Mouse (Mus musculus) ovary, adult 2 months (tissue): Measurements from ENCODE around the gene Icam1. TPM values are rescaled to one million over a fixed set of nuclear protein-coding genes. Genes with fewer than 3 reads are reported as not detected.

Source experiments
- polyA plus RNA-seq: library from polyadenylated mRNA; depleted of rRNA; stranded (reverse); fragments of >200 nt; gene quantifications from 2 replicates; pipeline ENCODE4 v1.2.3, GENCODE M21; 2012; rRNA removed

Gene Icam1
- 17.7 and 18.5 TPM in 2 replicates for polyA plus RNA-seq

DNA sequence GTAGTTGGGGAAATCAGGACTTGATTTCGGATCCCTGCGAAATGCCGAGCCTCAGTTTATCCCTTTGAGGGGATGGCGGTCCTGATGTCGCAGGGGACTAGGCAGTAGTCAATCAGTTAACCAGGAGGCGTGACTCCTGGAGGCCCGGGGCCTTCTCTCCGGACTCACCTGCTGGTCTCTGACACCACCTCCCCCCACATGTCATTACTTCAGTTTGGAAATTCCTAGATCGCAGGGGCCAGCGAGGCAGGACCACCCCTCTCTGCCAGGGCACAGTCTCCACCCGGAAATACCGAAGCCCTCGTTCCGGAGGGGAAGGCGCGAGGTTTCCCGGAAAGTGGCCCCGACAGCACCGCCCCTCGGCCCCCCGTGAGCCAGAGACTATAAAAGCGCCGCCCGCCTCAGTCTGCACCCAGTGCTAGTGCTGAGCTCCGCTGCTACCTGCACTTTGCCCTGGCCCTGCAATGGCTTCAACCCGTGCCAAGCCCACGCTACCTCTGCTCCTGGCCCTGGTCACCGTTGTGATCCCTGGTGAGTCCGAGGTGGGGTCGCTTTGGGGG is at the start of gene Icam1:
Gene Icam1 (plus strand): TSS at position 415 of the 560 bp plus-strand sequence.

DNA sequence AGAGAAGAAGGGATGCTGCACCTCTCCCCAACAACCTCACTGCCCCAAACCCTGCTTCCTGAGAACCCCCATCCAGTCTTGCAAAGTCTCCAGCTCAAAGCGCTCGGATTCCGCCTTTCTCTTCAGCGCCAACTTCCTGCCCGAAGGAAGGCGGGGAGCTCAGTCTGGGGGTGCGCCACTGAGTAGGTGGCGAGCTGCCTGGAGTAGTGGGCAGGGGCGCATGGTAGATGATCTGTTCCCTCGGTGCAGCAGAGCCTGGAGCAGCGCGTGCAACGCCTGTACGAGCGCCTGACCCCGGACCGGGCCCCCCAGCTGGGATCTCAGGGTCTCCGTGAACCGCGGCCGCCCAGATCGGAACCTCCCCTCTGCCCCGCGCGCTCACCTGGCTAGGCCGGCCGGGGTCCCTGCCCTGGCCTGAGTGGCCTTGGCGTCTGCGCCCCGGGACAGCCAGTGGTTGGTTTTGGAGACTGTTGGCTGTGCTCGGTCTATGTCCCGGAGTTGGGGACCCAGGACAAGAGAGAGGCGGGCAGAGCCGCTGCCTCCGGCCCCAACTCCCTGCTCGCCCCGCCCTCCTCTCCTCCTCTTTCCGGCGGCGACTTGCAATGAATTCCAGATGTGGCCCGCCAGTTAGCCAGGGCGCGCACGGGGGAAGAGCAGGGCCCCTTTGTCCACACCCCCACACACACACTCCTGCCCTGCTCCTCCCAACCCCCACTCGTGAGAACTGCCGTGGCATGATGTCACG is 39.4 kb upstream of the Icam1 start, which contains the start of gene S1pr2:
Gene S1pr2 (minus strand): TSS at position 566 of the 745 bp plus-strand sequence.

DNA sequence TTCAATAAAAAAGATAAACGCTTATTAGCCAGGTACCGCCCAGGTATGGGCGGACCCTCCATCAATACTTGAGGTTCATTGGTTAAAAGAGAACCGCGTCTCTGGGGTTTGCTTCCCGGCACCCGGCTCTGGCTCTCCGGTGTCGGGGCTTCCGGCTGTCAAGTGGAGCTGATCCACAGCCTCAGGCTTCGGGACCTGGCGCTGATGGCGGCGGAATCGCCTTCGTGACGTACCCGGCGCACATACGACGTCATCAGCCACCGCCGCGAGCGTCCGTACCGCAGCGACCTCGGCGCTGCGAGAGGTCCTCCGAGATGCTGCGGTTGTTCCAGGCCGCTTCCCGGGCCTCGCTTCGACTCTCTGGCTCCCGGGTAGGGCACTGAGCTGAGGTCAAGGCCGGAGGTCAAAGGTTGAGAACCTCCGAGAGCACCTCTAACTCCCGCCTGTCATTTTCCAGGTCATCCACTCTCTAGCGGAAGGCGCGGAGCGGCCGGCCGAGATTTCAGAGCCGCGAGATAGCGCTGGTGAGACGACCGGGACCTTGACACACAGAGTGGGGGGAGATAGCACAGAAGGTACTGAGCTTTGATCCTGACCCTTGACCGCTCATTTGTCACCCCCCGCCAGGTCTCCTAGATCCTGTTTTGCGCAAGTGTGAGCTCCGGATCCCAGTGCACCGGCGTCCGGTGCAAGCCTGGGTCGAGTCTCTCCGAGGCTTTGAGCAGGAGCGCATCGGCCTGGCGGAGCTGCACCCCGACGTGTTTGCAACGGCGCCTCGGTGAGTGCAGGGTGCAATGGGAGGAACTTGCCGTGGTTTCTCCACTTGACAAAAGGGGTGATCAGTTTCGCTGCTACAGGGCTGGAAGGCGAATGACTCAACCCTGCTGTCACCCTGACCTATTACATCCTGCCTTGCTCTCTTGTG is 12.9 kb upstream of the Icam1 start, which contains the start of gene Mrpl4:
Gene Mrpl4 (plus strand): TSS at position 112 of the 925 bp plus-strand sequence.

DNA sequence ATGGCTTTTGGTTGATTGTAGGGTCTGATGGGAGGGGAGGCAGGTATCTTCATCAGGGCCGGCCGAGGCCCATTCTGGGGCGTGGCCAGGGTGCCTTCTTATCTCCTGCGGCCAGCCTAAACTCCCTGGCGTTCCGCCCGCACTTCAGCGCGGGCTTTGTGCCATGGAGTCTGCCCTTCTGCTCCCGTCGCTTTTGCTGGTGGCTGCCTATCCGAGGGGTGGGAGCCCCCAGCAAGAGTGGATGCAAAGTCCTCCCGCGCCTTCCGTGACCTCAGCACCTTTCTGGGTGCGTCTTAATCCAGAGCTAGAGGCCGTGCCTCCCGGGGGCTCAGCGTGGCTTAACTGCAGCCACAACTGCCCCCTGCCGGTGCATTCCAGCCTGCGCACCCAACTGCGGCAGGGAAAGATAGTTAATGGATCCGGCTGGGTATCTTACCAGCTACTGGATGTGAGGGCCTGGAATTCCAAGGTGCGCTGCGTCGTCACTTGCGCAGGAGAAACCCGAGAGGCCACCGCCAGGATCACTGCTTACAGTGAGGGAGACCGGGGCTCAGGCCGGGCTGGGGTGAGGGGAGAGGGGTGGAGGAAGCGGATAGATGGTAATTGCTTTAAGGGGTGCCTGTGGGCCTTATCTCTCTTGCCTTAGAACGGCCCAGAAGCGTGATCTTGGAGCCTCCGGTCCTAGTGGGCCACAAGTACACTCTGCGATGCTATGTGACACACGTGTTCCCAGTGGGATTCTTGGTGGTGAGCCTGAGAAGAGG is 13.7 kb downstream of the Icam1 start, which contains the start of gene Icam4:
Gene Icam4 (plus strand): TSS at position 83 of the 764 bp plus-strand sequence.

DNA sequence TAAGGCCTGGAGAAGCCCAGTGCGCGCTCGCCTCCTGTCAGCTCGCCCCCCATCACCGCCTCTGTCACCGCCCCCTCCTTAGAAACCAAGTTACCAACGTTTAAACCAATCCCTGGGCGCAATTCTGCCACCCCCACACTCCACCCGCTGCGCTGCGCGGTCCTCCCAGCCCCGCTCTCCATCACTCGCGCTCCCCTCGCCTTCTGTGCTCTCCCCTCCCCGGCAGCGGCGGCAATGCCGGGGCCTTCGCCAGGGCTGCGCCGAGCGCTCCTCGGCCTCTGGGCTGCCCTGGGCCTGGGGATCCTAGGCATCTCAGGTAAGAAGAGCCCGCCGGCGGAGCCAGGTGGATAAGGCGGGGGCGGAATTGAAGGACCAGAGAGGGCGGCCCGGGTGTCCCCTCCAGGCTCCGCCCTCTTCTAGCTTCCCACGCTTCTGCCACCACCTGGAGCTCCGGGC is 16.1 kb downstream of the Icam1 start, which contains the start of gene Icam5:
Gene Icam5 (plus strand): TSS at position 178 of the 456 bp plus-strand sequence.

DNA sequence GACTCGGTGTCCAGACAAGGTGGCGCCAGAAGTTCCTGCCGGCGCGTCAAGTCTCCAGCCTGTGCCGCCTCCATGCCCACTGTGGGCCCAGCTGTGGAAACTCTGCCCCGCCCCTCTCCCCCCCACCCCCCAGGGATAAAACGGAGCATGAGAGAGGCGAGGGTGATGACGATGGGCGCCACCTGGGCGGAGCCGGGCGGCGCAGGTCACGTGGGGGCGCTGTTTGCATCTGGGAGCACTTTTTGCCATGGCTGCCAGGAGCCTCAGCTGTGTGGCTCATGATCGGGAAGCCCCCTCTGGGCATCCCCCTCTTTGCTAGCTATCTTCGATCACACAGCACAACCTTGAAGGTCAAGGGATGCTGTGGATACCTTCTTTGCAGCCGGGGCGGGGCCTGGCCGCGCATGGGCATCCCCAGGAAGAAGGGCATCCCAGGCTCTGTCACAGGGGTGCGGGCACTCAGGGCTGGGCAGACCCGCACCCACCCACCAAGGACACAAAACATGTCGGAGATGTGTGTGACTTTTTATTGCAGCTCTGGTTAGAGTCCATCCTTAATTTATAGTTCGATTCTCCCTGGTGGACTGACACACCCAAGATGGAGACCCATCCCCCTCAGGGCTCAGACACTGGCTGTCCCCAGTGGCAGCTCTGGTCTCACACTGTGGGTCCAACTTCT is 51.4 kb downstream of the Icam1 start, which contains the start of gene Zglp1:
Gene Zglp1 (minus strand): TSS at position 88 of the 679 bp plus-strand sequence.

DNA sequence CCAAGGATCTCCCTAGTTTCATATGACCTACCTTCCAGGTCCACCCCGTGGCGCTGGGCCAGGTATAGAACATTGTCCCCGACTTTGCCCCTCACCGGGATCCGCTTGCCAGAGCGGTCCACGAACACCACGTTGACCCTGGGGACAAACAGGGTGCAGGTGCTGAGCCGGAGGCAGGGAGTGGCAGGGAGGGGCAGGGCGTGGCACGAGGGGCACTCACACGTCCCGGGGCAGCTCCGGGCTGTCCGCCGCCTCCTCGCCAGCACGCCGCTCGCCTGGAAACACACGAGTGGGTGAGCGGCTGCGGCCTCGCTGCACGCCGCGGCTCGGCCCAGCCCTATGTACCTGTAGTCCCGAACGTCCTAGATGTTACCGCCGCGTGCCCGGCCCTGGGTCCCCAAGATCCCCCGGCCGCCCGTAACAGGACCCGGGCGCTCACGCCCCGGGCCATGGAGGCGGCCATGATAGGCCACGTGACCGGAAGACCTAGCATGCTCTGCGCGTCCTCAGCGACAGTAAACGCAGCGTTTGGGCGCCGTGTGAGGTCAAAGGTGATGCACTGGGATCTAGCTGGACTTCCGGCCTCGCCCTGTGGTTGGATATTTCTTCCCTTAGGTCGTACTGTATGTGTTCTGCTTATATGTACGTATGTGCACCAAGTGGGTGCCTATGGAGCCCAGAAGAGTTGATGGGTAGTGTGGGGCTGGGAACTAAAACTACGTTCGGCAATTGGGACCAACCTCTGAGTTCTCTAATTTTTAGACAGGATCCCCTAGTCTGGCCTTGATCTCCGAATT is 57.5 kb downstream of the Icam1 start, which contains the start of the genes Gm49373 and Fdx1l:
Gene Gm49373 (minus strand): TSS at position 53 of the 797 bp plus-strand sequence.
Gene Fdx1l (minus strand): TSS at position 571 of the 797 bp plus-strand sequence.

Other genes with a start within 250 kb of the Icam1 start
- 12.6 and 13.4 TPM in 2 replicates for gene Col5a3, start 200.9 kb upstream of the Icam1 start, polyA plus RNA-seq
- not detected in 2 replicates for gene Rdh8, start 197.5 kb upstream of the Icam1 start, polyA plus RNA-seq
- gene A230050P20Rik, start 147.3 kb upstream of the Icam1 start, polyA plus RNA-seq, result 143 and 180 TPM in 2 replicates
- 7.6 and 8.4 TPM in 2 replicates for gene Angptl6, start 136.3 kb upstream of the Icam1 start, polyA plus RNA-seq
- gene Ppan, start 127.8 kb upstream of the Icam1 start, polyA plus RNA-seq, result 139 and 230 TPM in 2 replicates
- 189 and 193 TPM in 2 replicates for gene Eif3g, start 117.4 kb upstream of the Icam1 start, polyA plus RNA-seq
- gene Dnmt1, start 56.1 kb upstream of the Icam1 start, polyA plus RNA-seq, result 43.4 and 50.3 TPM in 2 replicates
- gene S1pr2, start 39.2 kb upstream of the Icam1 start, polyA plus RNA-seq, result 23.8 and 24.0 TPM in 2 replicates
- gene Mrpl4, start 13.2 kb upstream of the Icam1 start, polyA plus RNA-seq, result 124 and 148 TPM in 2 replicates
- gene Icam4, start 13.4 kb downstream of the Icam1 start, polyA plus RNA-seq, result 4.3 and 4.5 TPM in 2 replicates
- gene Icam5, start 16.1 kb downstream of the Icam1 start, polyA plus RNA-seq, result 1.1 and 1.6 TPM in 2 replicates
- gene Zglp1, start 51.1 kb downstream of the Icam1 start, polyA plus RNA-seq, result 0.63 and 1.4 TPM in 2 replicates
- gene Gm49373, start 57.1 kb downstream of the Icam1 start, polyA plus RNA-seq, result 0.29 and 0.60 TPM in 2 replicates
- 118 and 142 TPM in 2 replicates for gene Fdx1l, start 57.6 kb downstream of the Icam1 start, polyA plus RNA-seq
- 35.3 and 58.9 TPM in 2 replicates for gene Gm38431, start 76.0 kb downstream of the Icam1 start, polyA plus RNA-seq
- gene Raver1, start 76.0 kb downstream of the Icam1 start, polyA plus RNA-seq, result 68.0 and 94.1 TPM in 2 replicates
- 31.5 and 34.2 TPM in 2 replicates for gene Tyk2, start 115.3 kb downstream of the Icam1 start, polyA plus RNA-seq
- 51.8 and 56.6 TPM in 2 replicates for gene Cdc37, start 134.0 kb downstream of the Icam1 start, polyA plus RNA-seq
- gene Pde4a, start 149.7 kb downstream of the Icam1 start, polyA plus RNA-seq, result 9.7 and 9.9 TPM in 2 replicates
- gene Keap1, start 223.4 kb downstream of the Icam1 start, polyA plus RNA-seq, result 164 and 181 TPM in 2 replicates
- gene S1pr5, start 232.5 kb downstream of the Icam1 start, polyA plus RNA-seq, result 0.33 and 0.72 TPM in 2 replicates
- gene Atg4d, start 249.3 kb downstream of the Icam1 start, polyA plus RNA-seq, result 41.5 and 48.3 TPM in 2 replicates